Mouse (Mus musculus) cerebellum, adult 2 months (tissue): Measurements from ENCODE around the gene Setdb2. TPM values are rescaled to one million over a fixed set of nuclear protein-coding genes. Genes with fewer than 3 reads are reported as not detected.

Source experiments
- DNase-seq, 2 experiments: peaks; one replicate each; pipeline ENCODE4 v3.0.0; 2021
- H3K27ac ChIP-seq: fragments of 200-500 bp; 2 replicates; pipeline ENCODE4 v1.5.1; 2012; ENCODE audit warnings: low read length, control low read depth, inconsistent platforms; ENCODE audit not compliant: insufficient read depth
- H3K27me3 ChIP-seq: fragments of 200-500 bp; 2 replicates; pipeline ENCODE4 v1.6.1; 2012; ENCODE audit warnings: inconsistent platforms, mild to moderate bottlenecking, low read length, moderate library complexity; ENCODE audit not compliant: control insufficient read depth, insufficient read depth
- H3K4me1 ChIP-seq: fragments of 200-500 bp; 2 replicates; pipeline ENCODE4 v1.6.1; 2011; ENCODE audit warnings: low read length; ENCODE audit not compliant: control insufficient read depth, insufficient read depth
- H3K4me3 ChIP-seq: fragments of 200-500 bp; replicated peaks from 2 replicates; pipeline ENCODE3; 2011; ENCODE audit warnings: mild to moderate bottlenecking, low read depth, low read length, control low read depth; ENCODE audit not compliant: insufficient read depth
- CTCF ChIP-seq: fragments of 200-500 bp; IDR thresholded peaks from 2 replicates; pipeline ENCODE4 v1.5.1; 2011; ENCODE audit warnings: low read depth, mild to moderate bottlenecking, control low read depth, low read length, moderate library complexity, borderline replicate concordance; ENCODE audit not compliant: insufficient read depth
- POLR2A ChIP-seq: fragments of 200-500 bp; IDR thresholded peaks from 2 replicates; pipeline ENCODE4 v1.6.1; 2011; ENCODE audit warnings: low read length, control low read depth, borderline replicate concordance; ENCODE audit not compliant: insufficient read depth
- WGBS: fragments of 180-500 bp; shearing (Covaris S2); methylation state at CpG from one replicate; pipeline ENCODE4 v1.1.7; 2018; 5-methylcytosine and 5-hydroxymethylcytosine counted together
- polyA plus RNA-seq: library from polyadenylated mRNA; depleted of rRNA; stranded (reverse); fragments of >200 nt; gene quantifications from 2 replicates; pipeline ENCODE4 v1.2.3, GENCODE M21; 2012; rRNA removed

Gene Setdb2
- polyA plus RNA-seq, 1 experiment: 6.1 TPM

GRCm38 (mm10) chr14:59365244-59365644 is 75.4 kb downstream of the Setdb2 start, which contains the start of gene Phf11d:
Gene Phf11d (minus strand): TSS chr14:59365470.
- H3K27ac ChIP-seq: no peak within 1 kb of the TSS
- no peaks in the 10 kb centered on the region for H3K27me3 ChIP-seq
- DNase-seq: no peak
- no peak within 1 kb of the TSS for H3K4me3 ChIP-seq
- 79% methylated on average over 6 of the region's 6 CpGs for WGBS
- TF ChIP-seq CTCF: no peak
- no peak for TF ChIP-seq POLR2A
- no peaks in the 10 kb centered on the region for H3K4me1 ChIP-seq

Other genes starting within 250 kb of the Setdb2 start
- 51.1 and 54.4 TPM in 2 replicates for gene Rcbtb1, start 239.7 kb downstream of the Setdb2 start, polyA plus RNA-seq
- not detected in 2 replicates for gene Gm6904, start 180.7 kb downstream of the Setdb2 start, polyA plus RNA-seq
- not detected in 2 replicates for gene Phf11a, start 143.4 kb downstream of the Setdb2 start, polyA plus RNA-seq
- 0.21 TPM in 1 of 2 replicates, not detected in the other for gene Phf11b, start 99.5 kb downstream of the Setdb2 start, polyA plus RNA-seq
- 0.49 and 0.95 TPM in 2 replicates for gene Phf11d, start 75.4 kb downstream of the Setdb2 start, polyA plus RNA-seq
- 0.65 and 0.67 TPM in 2 replicates for gene Phf11c, start 45.5 kb downstream of the Setdb2 start, polyA plus RNA-seq
- 24.6 and 28.8 TPM in 2 replicates for gene Cab39l, start 88 bp upstream of the Setdb2 start, polyA plus RNA-seq
- 38.6 and 39.0 TPM in 2 replicates for gene Cdadc1, start 157.1 kb upstream of the Setdb2 start, polyA plus RNA-seq
- 2.6 and 3.1 TPM in 2 replicates for gene Shisa2, start 184.4 kb upstream of the Setdb2 start, polyA plus RNA-seq